Mouse (Mus musculus) limb, embryonic 12.5 days (tissue): ENCODE data around the gene Ppp1ca. TPM values are rescaled to one million over a fixed set of nuclear protein-coding genes. Genes with fewer than 3 reads are reported as not detected.

ENCODE experiments used
- ATAC-seq: fragments of 200-750 bp; cut with Nextera tagmentation; 2 replicates; pipeline ENCODE4 v1.8.0; 2017; ENCODE audit warnings: low read depth, moderate TSS enrichment; ENCODE audit not compliant: insufficient number of reproducible peaks, insufficient read depth, low FRiP score, low TSS enrichment
- H3K27ac ChIP-seq: fragments of 300-500 bp; sonication (generic); 2 replicates; pipeline ENCODE4 v1.5.1; 2016; ENCODE audit warnings: mild to moderate bottlenecking, moderate library complexity
- H3K27me3 ChIP-seq: fragments of 300-500 bp; sonication (generic); 2 replicates; pipeline ENCODE4 v1.6.1; 2016; ENCODE audit warnings: mild to moderate bottlenecking, moderate library complexity
- H3K36me3 ChIP-seq: fragments of 300-500 bp; sonication (generic); 2 replicates; pipeline ENCODE4 v1.6.1; 2016; ENCODE audit warnings: mild to moderate bottlenecking, moderate library complexity
- H3K4me1 ChIP-seq: fragments of 300-500 bp; sonication (generic); replicated peaks from 2 replicates; pipeline ENCODE4 v1.6.1; 2016
- H3K4me2 ChIP-seq: fragments of 300-500 bp; sonication (generic); 2 replicates; pipeline ENCODE4 v1.6.1; 2016; ENCODE audit warnings: mild to moderate bottlenecking, moderate library complexity
- H3K4me3 ChIP-seq: fragments of 300-500 bp; sonication (generic); replicated peaks from 2 replicates; pipeline ENCODE4 v1.5.1; 2016; ENCODE audit warnings: mild to moderate bottlenecking
- H3K9ac ChIP-seq: fragments of 300-500 bp; sonication (generic); replicated peaks from 2 replicates; pipeline ENCODE4 v1.6.1; 2016; ENCODE audit warnings: mild to moderate bottlenecking, moderate library complexity
- H3K9me3 ChIP-seq: fragments of 300-500 bp; sonication (generic); 2 replicates; pipeline ENCODE4 v1.6.1; 2016; ENCODE audit warnings: mild to moderate bottlenecking, moderate library complexity
- WGBS: fragments of 180-500 bp; shearing (Covaris S2); methylation state at CpG from one replicate; pipeline ENCODE4 v1.1.7; 2016; 5-methylcytosine and 5-hydroxymethylcytosine counted together
- microRNA-seq: library from miRNA; unstranded; fragments of <30 nt; microRNA quantifications from one replicate; pipeline ENCODE4, GENCODE M21; 2017
- polyA plus RNA-seq: library from polyadenylated mRNA; unstranded; fragments of >200 nt; fragmentation: Nextera tagmentation; extraction: Ambion mirVana; gene quantifications from 2 replicates; pipeline ENCODE4 v1.2.1, GENCODE M21; 2016

Ppp1ca gene
- polyA plus RNA-seq, 1 experiment from 2014 or later: 845 TPM

DNA sequence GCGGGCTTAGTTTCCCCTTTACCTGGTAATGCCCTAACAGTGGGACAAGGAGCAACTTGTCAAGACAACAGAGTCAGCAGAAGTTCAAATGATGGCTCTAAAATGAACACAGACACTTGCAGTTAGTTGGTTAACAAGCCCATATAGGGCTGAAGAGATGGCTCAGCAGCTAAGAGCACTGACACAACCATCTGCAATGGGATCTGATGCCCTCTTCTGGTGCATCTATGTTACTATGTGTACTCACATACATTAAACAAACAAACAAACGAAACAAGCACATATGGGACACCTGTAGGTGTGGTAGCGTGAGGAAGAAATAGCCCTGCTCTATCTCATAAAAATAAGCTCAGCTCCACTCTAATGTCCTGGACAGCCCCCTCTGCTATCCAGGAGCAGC lies 50.6 kb downstream of the Ppp1ca start:
- WGBS: 59% methylated on average over 3 of the region's 3 CpGs
- Histone ChIP-seq H3K4me1 (peaks cover 11% of the 10 kb centered on the region), H3K4me3 (no peak overlapping the region), H3K27ac (no peak overlapping the region), H3K9me3 (no peaks in the 10 kb centered on the region), H3K27me3 (0 out of 2 replicates have a peak, but pooled peaks cover 10% of the 10 kb centered on the region), H3K4me2 (no peak overlapping the region), H3K9ac (no peak overlapping the region), H3K36me3 (no peaks in the 10 kb centered on the region)
- no peak for ATAC-seq

DNA sequence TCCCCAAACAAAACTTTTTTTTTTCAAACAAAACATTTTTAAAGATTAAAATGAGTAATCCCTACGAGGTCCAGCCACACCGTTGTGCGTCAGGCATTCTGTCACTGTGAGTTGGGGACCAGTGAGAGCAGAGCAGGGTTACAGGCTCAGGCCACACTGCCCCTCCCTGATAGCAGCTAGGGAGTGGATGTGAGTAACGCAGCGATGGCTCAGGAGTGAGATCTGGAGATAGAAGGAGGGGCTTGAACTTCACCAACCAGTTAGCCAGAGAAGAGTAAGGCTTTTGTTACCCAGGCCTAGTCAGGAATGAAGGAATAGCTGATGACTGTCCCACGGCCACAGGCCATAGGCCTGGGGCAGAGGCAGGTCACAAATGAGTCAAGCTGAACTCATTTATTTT lies 52.9 kb downstream of the Ppp1ca start:
- peaks cover 10% of the 10 kb centered on the region for H3K4me1 ChIP-seq
- H3K27me3 ChIP-seq: 0 out of 2 replicates have a peak, but pooled peaks cover 10% of the 10 kb centered on the region
- no peak overlapping the region for H3K9ac ChIP-seq
- no peaks in the 10 kb centered on the region for H3K9me3 ChIP-seq
- H3K27ac ChIP-seq: no peak overlapping the region
- H3K36me3 ChIP-seq: no peaks in the 10 kb centered on the region
- no peak overlapping the region for H3K4me3 ChIP-seq
- no peak overlapping the region for H3K4me2 ChIP-seq
- WGBS: 84% methylated on average over 6 of the region's 6 CpGs
- ATAC-seq: no peak

Small RNA genes lying within 50 kb of the gene (microRNA-seq; reads per million reads assigned to microRNA genes)
- not detected for gene Gm26115

Other genes with a start within 250 kb of the Ppp1ca start
- not detected in 2 replicates for gene Aldh3b3, start 233.4 kb upstream of the Ppp1ca start, polyA plus RNA-seq
- 2.7 and 3.6 TPM in 2 replicates for gene Aldh3b2, start 219.7 kb upstream of the Ppp1ca start, polyA plus RNA-seq
- gene Acy3, start 205.5 kb upstream of the Ppp1ca start, polyA plus RNA-seq: 3.6 and 3.7 TPM in 2 replicates
- not detected in 2 replicates for gene Tbx10, start 199.3 kb upstream of the Ppp1ca start, polyA plus RNA-seq
- 30.8 and 31.5 TPM in 2 replicates for gene Nudt8, start 191.5 kb upstream of the Ppp1ca start, polyA plus RNA-seq
- 4.6 and 5.5 TPM in 2 replicates for gene Gm49405, start 191.4 kb upstream of the Ppp1ca start, polyA plus RNA-seq
- 6.8 and 7.6 TPM in 2 replicates for gene Doc2g, start 188.8 kb upstream of the Ppp1ca start, polyA plus RNA-seq
- gene Ndufv1, start 179.3 kb upstream of the Ppp1ca start, polyA plus RNA-seq: 180 and 201 TPM in 2 replicates
- 476 and 504 TPM in 2 replicates for gene Gstp1, start 154.1 kb upstream of the Ppp1ca start, polyA plus RNA-seq
- gene Gstp2, start 146.0 kb upstream of the Ppp1ca start, polyA plus RNA-seq: 1.8 and 10.6 TPM in 2 replicates
- not detected in 2 replicates for gene Gstp3, start 132.5 kb upstream of the Ppp1ca start, polyA plus RNA-seq
- gene Cabp2, start 110.5 kb upstream of the Ppp1ca start, polyA plus RNA-seq: not detected in 2 replicates
- gene Cdk2ap2, start 94.9 kb upstream of the Ppp1ca start, polyA plus RNA-seq: 66.9 and 67.1 TPM in 2 replicates
- 11.6 and 13.0 TPM in 2 replicates for gene Pitpnm1, start 92.1 kb upstream of the Ppp1ca start, polyA plus RNA-seq
- gene Aip, start 66.2 kb upstream of the Ppp1ca start, polyA plus RNA-seq: 86.5 and 87.5 TPM in 2 replicates
- gene Gpr152, start 52.3 kb upstream of the Ppp1ca start, polyA plus RNA-seq: not detected in 2 replicates
- gene Cabp4, start 48.0 kb upstream of the Ppp1ca start, polyA plus RNA-seq: 0.12 and 0.14 TPM in 2 replicates
- 125 and 131 TPM in 2 replicates for gene Coro1b, start 43.4 kb upstream of the Ppp1ca start, polyA plus RNA-seq
- gene Ptprcap, start 38.5 kb upstream of the Ppp1ca start, polyA plus RNA-seq: 1.3 and 1.4 TPM in 2 replicates
- gene Rps6kb2, start 28.7 kb upstream of the Ppp1ca start, polyA plus RNA-seq: 63.3 and 69.4 TPM in 2 replicates
- 2.3 and 3.1 TPM in 2 replicates for gene Carns1, start 16.6 kb upstream of the Ppp1ca start, polyA plus RNA-seq
- 0.60 and 1.5 TPM in 2 replicates for gene Tbc1d10c, start 781 bp upstream of the Ppp1ca start, polyA plus RNA-seq
- gene Rad9a, start 9.6 kb downstream of the Ppp1ca start, polyA plus RNA-seq: 38.4 and 44.9 TPM in 2 replicates
- 8.6 and 9.1 TPM in 2 replicates for gene Clcf1, start 22.2 kb downstream of the Ppp1ca start, polyA plus RNA-seq
- gene AC109138.7, start 22.3 kb downstream of the Ppp1ca start, polyA plus RNA-seq: not detected in 2 replicates
- 13.8 and 16.2 TPM in 2 replicates for gene Pold4, start 39.8 kb downstream of the Ppp1ca start, polyA plus RNA-seq
- gene Ssh3, start 77.1 kb downstream of the Ppp1ca start, polyA plus RNA-seq: 9.1 and 11.6 TPM in 2 replicates
- 12.6 and 12.9 TPM in 2 replicates for gene Ankrd13d, start 91.1 kb downstream of the Ppp1ca start, polyA plus RNA-seq
- 15.6 and 16.1 TPM in 2 replicates for gene Grk2, start 114.2 kb downstream of the Ppp1ca start, polyA plus RNA-seq
- 56.3 and 63.9 TPM in 2 replicates for gene Kdm2a, start 206.2 kb downstream of the Ppp1ca start, polyA plus RNA-seq
- gene Rhod, start 247.4 kb downstream of the Ppp1ca start, polyA plus RNA-seq: 39.2 and 55.1 TPM in 2 replicates